Mouse (Mus musculus) yolk sac, embryonic 10.5 days (tissue): ENCODE measurements around the gene Zdhhc14.

Experiments used
- DNase-seq: peaks from one replicate; pipeline ENCODE4 v3.0.0-alpha.2; 2017; ENCODE audit warnings: low spot score

The Zdhhc14 gene

DNA sequence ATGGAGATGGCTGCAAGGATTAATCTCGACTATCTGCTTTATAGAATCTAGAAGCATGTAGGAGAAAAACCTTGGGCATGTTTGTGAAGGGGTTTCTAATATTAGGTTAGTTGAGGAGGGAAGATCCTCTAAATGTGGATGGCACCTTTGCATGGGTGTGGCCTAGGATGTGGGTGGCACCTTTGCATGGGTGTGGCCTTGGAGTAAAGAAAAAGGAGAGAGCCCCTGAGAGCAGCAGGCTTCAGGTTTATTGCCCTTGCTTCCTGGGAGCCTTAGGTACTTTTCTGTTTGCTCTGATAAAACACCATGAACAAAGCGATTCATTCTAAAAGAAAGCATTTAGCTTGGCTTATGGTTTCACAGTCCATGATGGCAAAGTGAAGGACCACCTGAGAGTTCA lies 62.2 kb downstream of the Zdhhc14 start:
- no peak for DNase-seq

GRCm38 (mm10) chr17:5556568-5556967 lies 64.2 kb downstream of the Zdhhc14 start:
- no peak for DNase-seq

- no peak for DNase-seq
These were observed 67.9 kb downstream of the Zdhhc14 start for GRCm38 (mm10) chr17:5560212-5560611.

- no peak for DNase-seq
These were observed 70.8 kb downstream of the Zdhhc14 start for GRCm38 (mm10) chr17:5563108-5563507.

GRCm38 (mm10) chr17:5566006-5566405 lies 73.6 kb downstream of the Zdhhc14 start:
- no peak for DNase-seq

GRCm38 (mm10) chr17:5567943-5568342 lies 75.6 kb downstream of the Zdhhc14 start:
- DNase-seq, result no peak

- DNase-seq, result peak; percentile 26
These were observed 77.0 kb downstream of the Zdhhc14 start for GRCm38 (mm10) chr17:5569131-5570030.

- no peak for DNase-seq
These were observed 79.9 kb downstream of the Zdhhc14 start for GRCm38 (mm10) chr17:5572096-5572730.

- DNase-seq, result no peak
These were observed 80.5 kb downstream of the Zdhhc14 start for GRCm38 (mm10) chr17:5572745-5573420.

DNA sequence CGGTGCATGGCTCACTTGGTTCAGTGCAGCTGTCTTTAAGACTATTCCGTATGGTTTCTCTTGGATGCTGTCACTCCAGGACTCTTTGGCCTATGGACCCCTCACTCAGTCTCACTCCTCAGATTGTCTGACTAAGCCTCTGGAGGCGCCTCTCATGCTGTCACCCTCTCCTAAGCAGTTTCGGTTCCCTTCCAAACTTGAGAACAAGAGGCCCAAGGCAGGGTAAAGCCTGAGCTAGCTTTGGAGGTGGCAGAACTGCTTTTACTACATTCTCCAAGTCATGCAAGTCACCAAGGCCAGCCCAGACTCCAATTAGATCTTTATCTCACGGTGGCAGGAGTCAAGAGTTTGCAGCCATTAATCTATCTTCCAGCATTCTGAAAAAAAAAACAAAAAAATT lies 82.3 kb downstream of the Zdhhc14 start:
- DNase-seq, result no peak

- no peak for DNase-seq
These were observed 83.2 kb downstream of the Zdhhc14 start for GRCm38 (mm10) chr17:5575518-5575917.

DNA sequence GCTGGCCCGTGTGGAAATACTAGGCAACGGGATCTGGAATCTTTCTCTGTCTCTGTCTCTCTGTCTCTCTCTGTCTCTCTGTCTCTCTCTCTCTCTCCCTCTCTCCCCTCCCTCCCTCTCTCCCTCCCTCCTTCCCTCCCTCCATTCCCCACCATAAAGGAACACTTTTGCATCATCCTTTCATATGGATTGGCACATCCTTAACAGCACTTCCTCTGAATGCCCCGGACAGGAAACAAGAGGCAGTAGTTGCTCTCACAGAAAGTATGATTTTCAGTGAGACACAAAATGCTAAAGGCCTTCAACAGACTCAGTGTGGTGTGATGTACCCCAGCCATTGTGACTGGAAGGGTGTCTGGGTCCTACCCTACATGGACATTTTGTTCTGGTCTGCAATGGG lies 89.9 kb downstream of the Zdhhc14 start:
- DNase-seq, result no peak

DNA sequence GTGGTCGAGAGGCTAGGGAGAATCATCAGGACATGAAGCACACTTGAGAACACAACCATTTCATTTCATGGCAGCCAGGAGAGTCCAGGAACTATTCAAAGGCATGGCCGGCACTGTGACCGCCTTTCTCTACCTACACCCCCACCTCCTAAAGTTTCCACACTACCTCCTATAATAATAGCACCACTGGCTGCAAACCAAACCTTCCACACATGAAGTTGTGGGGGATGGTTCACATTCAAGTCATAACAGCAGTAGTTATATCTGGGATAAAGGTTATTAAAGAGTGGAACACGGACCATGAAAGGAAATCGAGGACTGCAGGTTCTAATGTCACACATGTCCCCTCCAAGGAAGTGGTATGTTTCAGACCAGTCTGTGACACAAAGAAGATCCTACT lies 90.6 kb downstream of the Zdhhc14 start:
- no peak for DNase-seq

- no peak for DNase-seq
These were observed 91.3 kb downstream of the Zdhhc14 start for GRCm38 (mm10) chr17:5583472-5584145.

DNA sequence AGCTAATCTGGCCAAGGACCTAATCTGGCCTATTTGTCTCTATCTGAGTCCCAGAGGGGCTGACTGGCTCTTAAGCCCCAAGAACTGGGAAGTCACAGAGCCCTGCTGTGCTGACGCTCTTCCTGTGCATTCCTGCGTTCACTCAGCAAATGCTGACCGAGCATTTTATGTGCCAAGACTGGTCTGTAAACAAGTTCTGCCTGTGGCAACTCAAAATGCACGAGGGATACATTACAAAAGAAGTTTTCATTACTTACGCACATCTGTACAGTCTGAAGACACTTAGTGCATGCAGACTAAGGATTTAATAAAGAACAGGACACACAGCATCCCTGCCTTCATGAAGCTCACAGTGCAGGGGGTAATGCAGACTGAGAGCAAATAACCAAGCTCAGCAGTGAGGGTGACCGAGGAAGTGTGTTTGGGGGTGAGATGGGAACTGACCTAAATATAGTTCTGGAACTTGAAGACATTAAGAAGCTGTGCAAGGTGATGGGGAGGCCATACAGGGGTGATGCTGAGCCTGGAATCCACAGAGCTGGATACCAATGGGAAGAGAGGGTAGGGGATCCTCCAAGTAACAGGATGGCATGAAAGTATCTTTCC lies 99.3 kb downstream of the Zdhhc14 start:
- no peak for DNase-seq

DNA sequence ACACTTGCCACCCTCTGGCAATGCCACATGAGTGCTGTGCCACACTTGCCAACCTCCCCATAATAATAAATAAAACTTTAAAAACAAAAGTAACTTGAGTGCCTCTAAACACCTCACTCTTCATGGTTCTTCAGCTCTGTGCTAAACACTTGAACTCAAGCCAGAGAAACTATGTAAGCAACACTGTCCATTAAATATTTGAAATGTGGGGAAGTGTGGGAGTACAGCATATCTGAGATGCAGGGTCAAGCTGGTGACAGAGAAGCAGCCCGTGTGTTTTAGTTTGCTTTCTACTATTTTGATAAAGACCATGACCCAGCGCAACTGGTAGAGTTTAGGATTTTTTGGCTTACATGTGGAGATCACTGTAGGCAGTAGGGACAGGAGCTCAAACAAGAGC lies 100.7 kb downstream of the Zdhhc14 start:
- no peak for DNase-seq

- DNase-seq, result no peak
These were observed 102.7 kb downstream of the Zdhhc14 start for GRCm38 (mm10) chr17:5595068-5595467.

GRCm38 (mm10) chr17:5596490-5596889 lies 104.1 kb downstream of the Zdhhc14 start:
- DNase-seq, result no peak

DNA sequence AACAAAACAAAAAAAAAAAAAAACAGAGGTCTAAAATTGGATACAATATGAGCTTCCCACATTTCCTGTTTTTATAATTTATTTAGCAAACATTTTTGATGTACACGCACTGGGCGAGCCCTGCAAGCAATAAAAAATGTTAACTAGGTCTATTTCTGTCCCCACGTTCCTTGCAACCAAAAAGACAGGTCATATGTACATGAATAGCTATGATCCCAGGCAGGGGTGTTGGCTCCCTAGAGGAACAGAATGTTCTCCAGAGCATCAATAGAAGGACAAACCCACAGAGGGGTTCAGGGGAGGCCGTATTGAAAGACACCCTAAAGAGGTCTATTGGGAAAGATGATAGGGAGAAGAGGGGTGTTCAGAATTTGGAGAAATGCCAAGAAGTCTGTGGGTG lies 106.6 kb downstream of the Zdhhc14 start:
- DNase-seq, result no peak

- DNase-seq, result no peak
These were observed 108.2 kb downstream of the Zdhhc14 start for GRCm38 (mm10) chr17:5600505-5601027.

GRCm38 (mm10) chr17:5601953-5602352 lies 109.6 kb downstream of the Zdhhc14 start:
- no peak for DNase-seq

DNA sequence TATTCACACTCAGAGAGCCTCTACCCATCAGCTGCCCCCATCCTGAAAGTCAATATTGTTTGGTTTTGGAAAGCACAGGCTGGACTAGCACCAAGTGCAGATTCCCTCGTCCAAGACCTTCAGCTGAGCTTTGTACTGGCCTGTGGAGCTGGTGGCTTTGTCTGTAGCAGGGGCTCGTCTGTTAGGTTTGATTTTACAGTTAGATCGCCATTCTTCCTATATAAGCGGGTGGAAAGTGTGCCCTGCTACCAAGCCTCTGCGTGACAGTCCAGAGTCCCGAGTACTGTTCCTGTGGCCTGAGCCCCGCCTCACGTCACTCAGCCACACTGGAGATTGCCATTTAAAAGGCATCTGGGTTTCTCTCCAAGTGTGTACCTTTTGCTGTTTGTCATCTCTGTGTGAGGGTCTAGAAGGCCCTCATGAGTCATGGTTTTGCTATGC lies 113.8 kb downstream of the Zdhhc14 start:
- DNase-seq, result no peak
